Mouse (Mus musculus) intestine, embryonic 16.5 days (tissue): ENCODE data around the gene Crhbp. TPM values are rescaled to one million over a fixed set of nuclear protein-coding genes. Genes with fewer than 3 reads are reported as not detected.
A peak's percentile ranks its signal among the peaks of the same experiment; 100 is the strongest.

Experiments used
- ATAC-seq: fragments of 200-750 bp; cut with Nextera tagmentation; 2 replicates; pipeline ENCODE4 v1.8.0; 2017; ENCODE audit warnings: moderate TSS enrichment, moderate library complexity
- H3K27ac ChIP-seq: fragments of 300-500 bp; sonication (generic); 2 replicates; pipeline ENCODE4 v1.5.1; 2014; ENCODE audit warnings: mild to moderate bottlenecking, low read length
- H3K27me3 ChIP-seq: fragments of 300-500 bp; sonication (generic); replicated peaks from 2 replicates; pipeline ENCODE4 v1.6.1; 2014; ENCODE audit warnings: low read length, control low read depth, mixed read lengths; ENCODE audit not compliant: control insufficient read depth, insufficient read depth
- H3K36me3 ChIP-seq: fragments of 300-500 bp; sonication (generic); 2 replicates; pipeline ENCODE4 v1.6.1; 2014; ENCODE audit warnings: low read length, control low read depth; ENCODE audit not compliant: control insufficient read depth, insufficient read depth
- H3K4me1 ChIP-seq: fragments of 300-500 bp; sonication (generic); 2 replicates; pipeline ENCODE4 v1.6.1; 2014; ENCODE audit warnings: low read length, control low read depth, mixed read lengths; ENCODE audit not compliant: control insufficient read depth, insufficient read depth
- H3K4me2 ChIP-seq: fragments of 300-500 bp; sonication (generic); 2 replicates; pipeline ENCODE4 v1.6.1; 2014; ENCODE audit warnings: low read depth, low read length, control low read depth
- H3K4me3 ChIP-seq: fragments of 300-500 bp; sonication (generic); 2 replicates; pipeline ENCODE4 v1.5.1; 2014; ENCODE audit warnings: mild to moderate bottlenecking, low read length
- H3K9ac ChIP-seq: fragments of 300-500 bp; sonication (generic); 2 replicates; pipeline ENCODE4 v1.6.1; 2014; ENCODE audit warnings: low read depth, low read length
- H3K9me3 ChIP-seq: fragments of 300-500 bp; sonication (generic); 2 replicates; pipeline ENCODE4 v1.6.1; 2016; ENCODE audit warnings: low read length, control low read depth; ENCODE audit not compliant: control insufficient read depth
- WGBS: fragments of 180-500 bp; shearing (Covaris S2); extraction: QIAGEN DNeasy Blood & Tissue Kit; methylation state at CpG from one replicate; pipeline ENCODE4 v1.1.7; 2014; 5-methylcytosine and 5-hydroxymethylcytosine counted together
- polyA plus RNA-seq: library from polyadenylated mRNA; unstranded; fragments of >200 nt; fragmentation: Nextera tagmentation; extraction: Ambion mirVana; gene quantifications from 2 replicates; pipeline ENCODE4 v1.2.1, GENCODE M21; 2015

Crhbp gene
- polyA plus RNA-seq, 1 experiment from 2014 or later, result 0.20 TPM

GRCm38 (mm10) chr13:95470970-95471369 lies 26.2 kb upstream of the Crhbp start:
- 58% methylated on average over 2 of the region's 2 CpGs for WGBS
- H3K27ac ChIP-seq, result no peak overlapping the region
- H3K4me3 ChIP-seq, result no peak overlapping the region
- no peaks in the 10 kb centered on the region for H3K27me3 ChIP-seq
- H3K9ac ChIP-seq, result no peak overlapping the region
- no peak overlapping the region for H3K4me2 ChIP-seq
- no peaks in the 10 kb centered on the region for H3K9me3 ChIP-seq
- ATAC-seq, result no peak
- H3K4me1 ChIP-seq, result no peaks in the 10 kb centered on the region
- H3K36me3 ChIP-seq, result no peaks in the 10 kb centered on the region

- H3K4me3 ChIP-seq, result no peak overlapping the region
- WGBS, result 75% methylated on average over 2 of the region's 2 CpGs
- no peak overlapping the region for H3K4me2 ChIP-seq
- no peak overlapping the region for H3K9ac ChIP-seq
- no peak overlapping the region for H3K27ac ChIP-seq
- H3K27me3 ChIP-seq, result no peaks in the 10 kb centered on the region
- H3K9me3 ChIP-seq, result no peaks in the 10 kb centered on the region
- H3K36me3 ChIP-seq, result no peaks in the 10 kb centered on the region
- H3K4me1 ChIP-seq, result no peaks in the 10 kb centered on the region
- no peak for ATAC-seq
Observed at GRCm38 (mm10) chr13:95451529-95451928, 6.8 kb upstream of the Crhbp start.

GRCm38 (mm10) chr13:95450636-95451210 lies 6.0 kb upstream of the Crhbp start:
- H3K4me1 ChIP-seq, result no peaks in the 10 kb centered on the region
- no peak for ATAC-seq
- H3K36me3 ChIP-seq, result no peaks in the 10 kb centered on the region
- no peaks in the 10 kb centered on the region for H3K27me3 ChIP-seq
- no peak overlapping the region for H3K4me3 ChIP-seq
- H3K4me2 ChIP-seq, result no peak overlapping the region
- no peaks in the 10 kb centered on the region for H3K9me3 ChIP-seq
- no peak overlapping the region for H3K27ac ChIP-seq
- 85% methylated on average over 9 of the region's 9 CpGs for WGBS
- no peak overlapping the region for H3K9ac ChIP-seq

DNA sequence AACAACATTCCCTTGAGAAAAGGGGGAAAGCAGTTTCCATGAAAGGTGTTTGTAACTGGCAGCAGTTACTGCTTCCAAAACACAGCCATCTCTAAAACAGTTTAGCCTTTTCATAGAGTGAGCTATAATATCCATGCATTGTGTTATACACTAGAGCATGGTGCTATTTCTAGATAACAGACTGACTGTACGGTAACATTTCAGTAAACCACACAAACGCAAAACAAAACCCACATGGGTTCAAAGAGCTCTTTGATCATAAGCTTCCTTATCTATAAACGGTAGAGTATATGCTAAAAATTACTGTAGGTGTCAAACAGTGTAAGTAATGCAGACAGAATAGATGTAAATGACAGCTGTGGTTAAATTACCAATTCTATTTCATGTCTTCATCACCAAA lies 5.0 kb upstream of the Crhbp start:
- Histone ChIP-seq H3K27ac (no peak overlapping the region), H3K9me3 (no peaks in the 10 kb centered on the region), H3K4me2 (no peak overlapping the region), H3K9ac (no peak overlapping the region), H3K36me3 (no peaks in the 10 kb centered on the region), H3K4me1 (no peaks in the 10 kb centered on the region), H3K4me3 (no peak overlapping the region), H3K27me3 (peaks cover 6% of the 10 kb centered on the region; the same call in 1 of the 2 replicates)
- WGBS, result 80% methylated on average over 3 of the region's 3 CpGs
- no peak for ATAC-seq

DNA sequence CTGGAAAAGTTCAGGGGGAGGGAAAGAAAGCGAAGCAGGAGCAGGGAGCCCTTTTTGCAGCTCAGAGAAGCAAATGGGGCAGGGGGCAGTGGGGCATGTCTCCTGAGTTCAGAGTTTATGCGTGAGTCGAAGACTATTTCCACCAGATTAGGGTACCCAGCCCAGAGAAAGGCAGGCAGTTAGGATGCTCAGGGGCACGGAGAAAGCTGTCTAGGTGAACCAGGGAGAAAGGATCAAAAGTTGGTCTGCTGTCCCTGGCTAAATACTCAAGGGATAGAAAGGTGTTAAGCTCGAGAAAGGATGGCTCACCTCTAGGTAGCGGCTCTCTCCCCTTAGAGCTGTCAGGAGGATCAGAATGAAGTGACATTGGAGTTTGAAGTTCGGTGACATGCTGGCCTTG lies 433 bp downstream of the Crhbp start:
- no peak for ATAC-seq
- Histone ChIP-seq H3K4me3 (peak overlapping the region; percentile 49; the same call in 1 of the 2 replicates), H3K9me3 (no peaks in the 10 kb centered on the region), H3K9ac (no peak overlapping the region), H3K4me2 (peak overlapping the region; percentile 92), H3K27ac (no peak overlapping the region), H3K27me3 (peaks cover 19% of the 10 kb centered on the region; the same call in 1 of the 2 replicates), H3K36me3 (no peaks in the 10 kb centered on the region), H3K4me1 (peaks cover 10% of the 10 kb centered on the region)
- WGBS, result 23% methylated on average over 7 of the region's 7 CpGs

GRCm38 (mm10) chr13:95443376-95444233 lies 1.1 kb downstream of the Crhbp start:
- no peaks in the 10 kb centered on the region for H3K36me3 ChIP-seq
- ATAC-seq, result peak; percentile 52
- peak overlapping the region; percentile 49 for H3K4me3 ChIP-seq
- peaks cover 10% of the 10 kb centered on the region for H3K4me1 ChIP-seq
- WGBS, result 2% methylated on average over 43 of the region's 46 CpGs
- no peak overlapping the region for H3K27ac ChIP-seq
- H3K27me3 ChIP-seq, result peaks cover 19% of the 10 kb centered on the region; the same call in 1 of the 2 replicates
- no peaks in the 10 kb centered on the region for H3K9me3 ChIP-seq
- peak overlapping the region; percentile 92 for H3K4me2 ChIP-seq
- peak overlapping the region; percentile 60 for H3K9ac ChIP-seq

DNA sequence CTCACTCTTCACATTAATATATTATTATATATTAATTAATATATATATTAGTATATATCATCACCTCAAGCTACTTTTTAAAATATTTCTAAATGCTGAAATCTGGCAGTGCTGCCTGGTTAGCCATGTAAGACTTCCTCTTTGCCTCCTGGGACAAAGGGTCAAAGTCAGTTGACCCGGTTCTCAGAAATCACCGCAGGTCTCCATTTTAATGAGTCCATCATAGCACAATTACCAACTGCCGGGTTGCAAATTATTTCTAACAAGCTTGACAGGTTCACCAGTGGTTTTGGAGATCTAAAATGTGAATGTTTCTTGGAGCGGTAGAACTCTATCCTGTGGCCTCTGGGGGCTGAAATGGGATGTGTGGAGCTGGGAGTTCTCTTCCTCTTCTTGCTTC lies 1.8 kb downstream of the Crhbp start:
- H3K4me3 ChIP-seq, result no peak overlapping the region; the same call in 1 of the 2 replicates
- peaks cover 19% of the 10 kb centered on the region; the same call in 1 of the 2 replicates for H3K27me3 ChIP-seq
- no peaks in the 10 kb centered on the region for H3K36me3 ChIP-seq
- no peak overlapping the region for H3K9ac ChIP-seq
- H3K4me2 ChIP-seq, result no peak overlapping the region
- no peak for ATAC-seq
- no peak overlapping the region for H3K27ac ChIP-seq
- peaks cover 10% of the 10 kb centered on the region for H3K4me1 ChIP-seq
- WGBS, result 39% methylated on average over 4 of the region's 4 CpGs
- H3K9me3 ChIP-seq, result no peaks in the 10 kb centered on the region

DNA sequence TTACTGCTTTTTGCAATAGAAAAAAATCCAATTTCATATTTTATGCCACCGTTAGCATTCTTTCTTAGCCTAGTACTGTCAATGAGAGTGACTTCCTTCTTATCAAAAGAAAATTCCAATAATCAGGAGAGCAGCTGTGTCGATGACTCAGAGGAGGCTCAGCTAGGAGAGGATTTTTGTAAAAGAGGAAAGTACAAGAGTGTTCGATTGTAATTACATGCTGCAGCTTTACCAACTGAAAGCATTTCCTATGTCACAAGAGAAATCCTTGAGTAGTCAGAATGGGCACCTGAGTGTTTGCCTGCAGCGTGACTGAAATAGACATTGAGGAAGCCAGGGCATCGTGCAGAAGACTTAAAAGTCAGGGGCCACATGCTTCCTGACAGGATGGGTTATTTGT lies 5.2 kb downstream of the Crhbp start:
- peaks cover 10% of the 10 kb centered on the region for H3K4me1 ChIP-seq
- no peak overlapping the region for H3K9ac ChIP-seq
- 75% methylated on average over 5 of the region's 5 CpGs for WGBS
- H3K4me2 ChIP-seq, result no peak overlapping the region
- no peak overlapping the region for H3K4me3 ChIP-seq
- no peaks in the 10 kb centered on the region for H3K36me3 ChIP-seq
- H3K9me3 ChIP-seq, result no peaks in the 10 kb centered on the region
- no peak overlapping the region for H3K27ac ChIP-seq
- peaks cover 11% of the 10 kb centered on the region; the same call in 1 of the 2 replicates for H3K27me3 ChIP-seq
- ATAC-seq, result no peak

DNA sequence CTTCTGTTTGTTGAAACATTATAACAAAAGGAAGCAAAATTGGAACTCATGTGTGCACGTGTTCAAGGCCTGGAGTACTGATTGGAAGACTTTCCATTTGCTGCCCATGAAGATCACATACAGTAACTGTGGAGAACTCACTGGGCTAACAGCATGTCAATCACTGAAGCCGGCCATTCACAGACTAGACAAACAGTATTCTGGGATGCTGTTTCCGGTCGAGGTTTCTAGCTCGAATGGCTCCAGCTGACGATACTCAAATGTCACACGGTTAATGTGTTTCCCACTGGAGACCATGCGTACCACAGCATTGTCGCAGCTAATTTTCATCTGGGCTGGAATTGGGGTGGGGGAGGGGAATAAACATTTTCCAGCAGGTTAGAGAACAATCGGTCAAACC lies 13.0 kb downstream of the Crhbp start:
- no peak overlapping the region for H3K27ac ChIP-seq
- WGBS, result 71% methylated on average over 10 of the region's 10 CpGs
- H3K36me3 ChIP-seq, result no peaks in the 10 kb centered on the region
- H3K4me3 ChIP-seq, result no peak overlapping the region
- ATAC-seq, result no peak
- H3K9me3 ChIP-seq, result no peaks in the 10 kb centered on the region
- H3K4me2 ChIP-seq, result no peak overlapping the region
- H3K27me3 ChIP-seq, result no peaks in the 10 kb centered on the region
- H3K4me1 ChIP-seq, result no peaks in the 10 kb centered on the region
- H3K9ac ChIP-seq, result no peak overlapping the region
